Mouse (Mus musculus): ENCODE measurements around the gene Myl7. TPM values are rescaled to one million over a fixed set of nuclear protein-coding genes. Genes with fewer than 3 reads are reported as not detected.

Myl7 gene
- polyA plus RNA-seq, 2 experiments, result 0.36 to 0.92 TPM

DNA sequence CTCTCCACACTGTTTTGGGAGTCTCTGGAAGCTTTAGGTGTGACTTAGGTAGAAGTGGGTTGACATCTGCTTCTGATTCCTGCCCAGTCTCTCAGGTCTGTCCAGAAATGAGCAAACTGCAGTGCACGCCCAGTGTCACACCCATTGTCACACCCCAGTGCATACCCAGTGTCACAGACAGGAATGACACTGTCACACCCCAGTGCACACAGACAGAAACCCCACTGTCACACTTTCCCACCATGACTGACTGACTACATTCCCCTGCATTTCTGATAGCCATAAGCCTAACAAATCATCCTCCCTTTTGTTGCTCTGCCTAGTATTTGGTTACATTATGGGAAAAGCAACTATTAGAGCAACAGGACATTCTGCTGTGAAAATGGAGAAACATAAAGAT is 32.0 kb upstream of the Myl7 start:
- DNase-seq (ENCODE audit: low spot score), result no peak
- no peaks in the 10 kb centered on the region for H3K36me3 ChIP-seq (ENCODE audit: control insufficient read depth, insufficient read depth, low read length)
- ATAC-seq (ENCODE audit: low FRiP score, low read depth), result no peak
- H3K4me3 ChIP-seq (replicated peaks; ENCODE audit: low read length), result no peak overlapping the region
- H3K4me2 ChIP-seq (replicated peaks; ENCODE audit: low read depth, low read length, severe bottlenecking), result no peak overlapping the region
- TF ChIP-seq POLR2A (IDR thresholded peaks at IDR 0.05; ENCODE audit: borderline replicate concordance, extremely low read depth, insufficient read depth, insufficient read length), result no peak
- H3K27ac ChIP-seq (replicated peaks; ENCODE audit: low read depth, low read length), result no peak overlapping the region
- 0 out of 2 replicates have a peak, but pooled peaks cover 4% of the 10 kb centered on the region for H3K9me3 ChIP-seq (ENCODE audit: control insufficient read depth, low read length)
- 53% methylated on average over 1 of the region's 1 CpGs for WGBS
- no peaks in the 10 kb centered on the region for H3K4me1 ChIP-seq (ENCODE audit: control insufficient read depth, insufficient read depth, low read length)
- no peak overlapping the region for H3K9ac ChIP-seq (ENCODE audit: low read depth, low read length, severe bottlenecking)
- no peaks in the 10 kb centered on the region for H3K27me3 ChIP-seq (ENCODE audit: control insufficient read depth, insufficient read depth, low read length)

DNA sequence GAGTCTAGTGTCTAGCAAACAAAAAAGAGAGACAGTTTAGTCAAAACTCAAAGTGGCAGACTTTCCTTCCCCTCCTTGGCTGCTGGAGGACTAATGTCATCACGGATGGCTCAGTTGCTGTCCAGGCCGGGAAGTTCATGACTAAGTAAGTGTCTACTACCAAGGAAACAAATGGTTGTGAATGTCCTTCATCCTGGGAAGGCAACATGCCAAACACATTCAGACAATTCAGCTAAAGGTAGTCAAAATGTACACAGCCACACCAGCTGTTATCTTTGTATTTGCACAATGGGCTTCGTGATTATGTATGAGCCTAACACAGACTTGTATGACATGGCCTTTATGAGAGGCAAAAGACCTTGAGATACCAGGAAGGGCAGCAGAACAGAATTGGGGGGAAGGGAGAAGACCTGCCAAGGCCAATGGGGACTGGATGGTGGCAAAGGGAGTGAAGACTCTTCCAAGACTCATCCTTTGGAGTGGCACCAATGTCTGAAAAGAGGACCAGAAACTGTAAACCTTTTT is 28.2 kb upstream of the Myl7 start:
- Histone ChIP-seq H3K27me3 (ENCODE audit: control insufficient read depth, insufficient read depth, low read length) (no peaks in the 10 kb centered on the region), H3K36me3 (ENCODE audit: control insufficient read depth, insufficient read depth, low read length) (no peaks in the 10 kb centered on the region), H3K4me2 (replicated peaks; ENCODE audit: low read depth, low read length, severe bottlenecking) (no peak overlapping the region), H3K4me3 (replicated peaks; ENCODE audit: low read length) (no peak overlapping the region), H3K9ac (ENCODE audit: low read depth, low read length, severe bottlenecking) (no peak overlapping the region), H3K27ac (replicated peaks; ENCODE audit: low read depth, low read length) (no peak overlapping the region), H3K9me3 (ENCODE audit: control insufficient read depth, low read length) (no peaks in the 10 kb centered on the region), H3K4me1 (ENCODE audit: control insufficient read depth, insufficient read depth, low read length) (no peaks in the 10 kb centered on the region)
- WGBS, result 88% methylated on average over 3 of the region's 3 CpGs
- no peak for TF ChIP-seq POLR2A (IDR thresholded peaks at IDR 0.05; ENCODE audit: borderline replicate concordance, extremely low read depth, insufficient read depth, insufficient read length)
- ATAC-seq (ENCODE audit: low FRiP score, low read depth) (no peak), DNase-seq (ENCODE audit: low spot score) (no peak)

DNA sequence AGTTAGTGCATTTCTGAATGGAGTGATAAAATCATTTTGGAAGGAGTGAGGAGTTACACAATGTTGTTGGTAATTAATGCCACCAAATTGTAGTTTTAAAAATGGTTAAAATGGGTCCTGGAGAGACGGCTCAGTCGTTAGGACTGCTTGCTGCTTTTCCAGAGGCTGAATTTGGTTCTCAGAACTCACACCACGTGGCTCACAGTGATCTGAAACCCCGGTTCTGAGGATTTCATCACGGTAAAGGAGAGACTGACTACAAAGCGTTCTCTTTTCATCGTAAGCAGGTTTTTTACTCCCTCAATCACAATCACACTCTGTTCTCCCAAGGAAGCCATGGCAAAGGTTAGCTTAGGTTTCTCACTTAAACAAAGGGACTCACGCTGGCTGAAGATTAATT is 26.1 kb upstream of the Myl7 start:
- no peaks in the 10 kb centered on the region for H3K27me3 ChIP-seq (ENCODE audit: control insufficient read depth, insufficient read depth, low read length)
- DNase-seq (ENCODE audit: low spot score) (no peak), ATAC-seq (ENCODE audit: low FRiP score, low read depth) (no peak)
- TF ChIP-seq POLR2A (IDR thresholded peaks at IDR 0.05; ENCODE audit: borderline replicate concordance, extremely low read depth, insufficient read depth, insufficient read length), result no peak
- H3K36me3 ChIP-seq (ENCODE audit: control insufficient read depth, insufficient read depth, low read length), result no peaks in the 10 kb centered on the region
- H3K4me3 ChIP-seq (replicated peaks; ENCODE audit: low read length), result no peak overlapping the region
- H3K27ac ChIP-seq (replicated peaks; ENCODE audit: low read depth, low read length), result no peak overlapping the region
- H3K4me1 ChIP-seq (ENCODE audit: control insufficient read depth, insufficient read depth, low read length), result no peaks in the 10 kb centered on the region
- no peak overlapping the region for H3K4me2 ChIP-seq (replicated peaks; ENCODE audit: low read depth, low read length, severe bottlenecking)
- no peaks in the 10 kb centered on the region for H3K9me3 ChIP-seq (ENCODE audit: control insufficient read depth, low read length)
- 48% methylated on average over 8 of the region's 8 CpGs for WGBS
- no peak overlapping the region for H3K9ac ChIP-seq (ENCODE audit: low read depth, low read length, severe bottlenecking)

DNA sequence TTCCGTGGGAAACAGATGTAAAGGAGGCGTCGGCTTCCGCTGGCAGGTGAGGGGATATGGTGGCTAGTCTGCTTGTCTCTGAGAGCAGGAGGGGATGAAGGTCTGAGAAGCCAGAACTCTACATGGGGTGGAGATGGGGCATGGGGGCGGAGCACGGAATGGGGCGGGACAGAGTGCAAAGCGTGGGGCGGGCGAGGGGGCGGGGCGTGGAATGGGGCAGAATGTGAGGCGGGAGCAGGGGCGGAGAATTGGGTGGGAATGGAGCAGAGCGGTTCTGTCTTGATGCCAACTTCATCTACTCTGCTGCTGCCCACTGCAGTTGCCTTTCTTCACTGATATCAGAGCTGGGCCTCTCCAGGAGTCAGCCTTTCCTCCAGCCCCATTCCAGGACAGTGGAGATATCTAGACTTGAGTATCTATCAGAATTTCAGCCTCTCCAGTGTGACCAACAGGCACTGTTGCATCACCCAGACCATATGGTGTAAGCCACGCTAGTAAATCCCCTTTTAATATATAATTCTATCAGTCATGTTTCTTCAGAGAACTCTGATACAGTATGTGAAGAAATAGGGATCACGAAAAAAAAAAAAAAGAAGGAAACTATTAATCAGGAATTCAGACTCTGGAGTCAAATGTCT is 21.9 kb upstream of the Myl7 start:
- 27% methylated on average over 17 of the region's 17 CpGs for WGBS
- Histone ChIP-seq H3K4me1 (ENCODE audit: control insufficient read depth, insufficient read depth, low read length) (no peaks in the 10 kb centered on the region), H3K36me3 (ENCODE audit: control insufficient read depth, insufficient read depth, low read length) (no peaks in the 10 kb centered on the region), H3K9ac (ENCODE audit: low read depth, low read length, severe bottlenecking) (no peak overlapping the region), H3K27me3 (ENCODE audit: control insufficient read depth, insufficient read depth, low read length) (no peaks in the 10 kb centered on the region), H3K4me2 (replicated peaks; ENCODE audit: low read depth, low read length, severe bottlenecking) (no peak overlapping the region), H3K9me3 (ENCODE audit: control insufficient read depth, low read length) (no peaks in the 10 kb centered on the region), H3K4me3 (replicated peaks; ENCODE audit: low read length) (no peak overlapping the region), H3K27ac (replicated peaks; ENCODE audit: low read depth, low read length) (no peak overlapping the region)
- ATAC-seq (ENCODE audit: low FRiP score, low read depth) (no peak), DNase-seq (ENCODE audit: low spot score) (no peak)
- no peak for TF ChIP-seq POLR2A (IDR thresholded peaks at IDR 0.05; ENCODE audit: borderline replicate concordance, extremely low read depth, insufficient read depth, insufficient read length)

DNA sequence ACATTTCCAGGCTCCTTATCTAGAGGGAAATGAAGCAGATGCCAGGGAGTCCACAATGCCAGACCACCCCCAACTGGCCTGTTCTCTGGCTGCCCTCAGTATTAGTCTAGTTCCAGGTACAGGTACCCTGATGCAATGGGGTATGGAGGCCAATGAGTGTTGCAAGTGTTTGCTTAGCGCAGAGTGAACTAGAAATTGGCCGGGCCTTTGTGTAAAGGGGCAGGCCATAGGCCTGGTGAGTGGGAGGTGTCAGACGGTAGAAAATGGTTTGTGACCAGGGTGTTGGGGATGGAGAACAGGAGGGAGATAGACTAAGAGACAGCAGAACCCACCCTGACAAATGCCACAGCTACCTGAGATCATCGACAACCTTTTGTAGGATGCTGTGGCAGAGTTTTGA is 21.0 kb upstream of the Myl7 start:
- TF ChIP-seq POLR2A (IDR thresholded peaks at IDR 0.05; ENCODE audit: borderline replicate concordance, extremely low read depth, insufficient read depth, insufficient read length), result no peak
- ATAC-seq (ENCODE audit: low FRiP score, low read depth), result no peak

More for the DNA sequence above, 21.0 kb upstream of the Myl7 start:
- no peak for DNase-seq (ENCODE audit: low spot score)
- Histone ChIP-seq H3K9me3 (ENCODE audit: control insufficient read depth, low read length) (no peaks in the 10 kb centered on the region), H3K27me3 (ENCODE audit: control insufficient read depth, insufficient read depth, low read length) (no peaks in the 10 kb centered on the region), H3K36me3 (ENCODE audit: control insufficient read depth, insufficient read depth, low read length) (no peaks in the 10 kb centered on the region), H3K4me2 (replicated peaks; ENCODE audit: low read depth, low read length, severe bottlenecking) (no peak overlapping the region), H3K9ac (ENCODE audit: low read depth, low read length, severe bottlenecking) (no peak overlapping the region), H3K27ac (replicated peaks; ENCODE audit: low read depth, low read length) (no peak overlapping the region), H3K4me1 (ENCODE audit: control insufficient read depth, insufficient read depth, low read length) (no peaks in the 10 kb centered on the region), H3K4me3 (replicated peaks; ENCODE audit: low read length) (no peak overlapping the region)
- 93% methylated on average over 4 of the region's 4 CpGs for WGBS

All from limb, embryonic 14.5 days (tissue).